Mouse (Mus musculus): ENCODE measurements around the gene Parp12. TPM values are rescaled to one million over a fixed set of nuclear protein-coding genes. Genes with fewer than 3 reads are reported as not detected.

The Parp12 gene
- total RNA-seq, 4 experiments from 2014 or later: 9.2 to 11.9 (median 10.8) TPM

DNA sequence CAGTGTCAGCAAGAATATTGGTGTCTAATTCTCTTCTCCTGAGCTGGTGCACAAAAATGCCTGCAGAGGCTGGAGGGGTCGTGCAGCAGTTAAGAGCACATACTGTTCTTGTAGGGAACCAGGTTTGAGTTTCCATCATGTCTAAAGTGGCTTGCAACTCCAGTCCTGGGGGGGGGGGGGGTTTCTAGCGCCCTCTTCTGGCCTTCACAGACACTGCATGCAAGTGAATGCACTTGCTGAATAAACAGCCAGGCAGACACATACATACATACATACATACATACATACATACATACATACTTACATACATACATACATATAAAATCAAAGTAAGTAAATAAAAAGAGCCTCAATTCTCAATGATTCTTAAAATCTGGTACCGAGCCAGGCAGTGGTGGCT, 59.8 kb downstream of the Parp12 start:
- no peak for DNase-seq (ENCODE audit: low spot score)

- no peak for DNase-seq (ENCODE audit: low spot score)
Measured at GRCm38 (mm10) chr6:39057161-39057560, 61.0 kb downstream of the Parp12 start.

DNA sequence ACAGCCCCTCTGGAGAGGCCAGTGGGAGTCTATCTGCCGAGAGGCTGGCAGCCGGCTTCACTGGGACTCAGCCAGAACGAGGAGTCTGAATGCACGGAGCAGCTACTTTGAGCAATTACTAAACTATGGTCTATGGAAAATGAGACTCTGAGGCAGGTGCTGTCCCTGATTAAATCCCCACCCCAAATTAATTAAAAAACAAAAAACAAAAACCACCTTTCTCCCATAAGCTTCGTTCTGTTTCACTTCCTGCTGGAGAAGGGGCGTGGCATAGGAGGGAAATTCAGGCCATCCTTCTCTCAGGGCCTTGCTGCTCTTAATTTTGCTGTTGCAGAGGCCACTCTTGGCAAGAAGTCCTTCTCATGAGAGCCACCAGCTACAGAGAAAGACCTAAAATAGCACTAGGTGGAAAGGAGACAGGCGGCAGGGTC, 62.3 kb downstream of the Parp12 start:
- DNase-seq (ENCODE audit: low spot score): peak; percentile 39

DNA sequence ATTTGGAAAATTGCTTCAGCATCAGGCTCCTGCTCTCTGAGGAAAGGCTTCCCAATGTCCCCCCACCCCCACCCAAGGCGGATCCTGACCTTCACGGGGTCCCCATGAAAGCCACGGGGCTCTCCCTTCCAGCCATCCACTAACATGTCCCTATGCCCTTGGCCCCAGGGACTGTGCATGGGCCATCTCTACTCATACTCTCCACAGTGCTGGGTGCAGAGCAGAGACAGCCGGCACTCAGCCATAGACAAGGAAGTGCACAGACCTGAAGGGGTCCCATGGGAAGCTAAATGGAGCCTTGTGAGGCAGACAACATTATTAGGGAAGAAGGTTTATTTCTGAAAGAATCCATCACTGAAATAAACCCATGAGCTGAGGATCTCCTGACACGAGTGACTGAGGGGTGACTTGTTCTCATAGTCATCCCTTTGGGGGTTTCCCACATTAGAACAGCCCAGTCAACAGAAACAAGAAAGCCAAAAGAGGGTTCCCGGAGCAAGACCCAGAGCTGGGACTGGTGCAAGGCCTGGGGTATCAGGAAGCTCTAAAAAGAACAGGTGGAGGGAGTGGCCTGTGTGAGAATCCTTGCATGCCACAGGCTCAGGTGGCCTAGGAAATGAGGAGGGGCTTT, 63.2 kb downstream of the Parp12 start:
- no peak for DNase-seq (ENCODE audit: low spot score)

GRCm38 (mm10) chr6:39054206-39054864, 63.8 kb downstream of the Parp12 start:
- no peak for DNase-seq (ENCODE audit: low spot score)

- DNase-seq (ENCODE audit: low spot score): no peak
Measured at GRCm38 (mm10) chr6:39052636-39053035, 65.5 kb downstream of the Parp12 start.

- DNase-seq (ENCODE audit: low spot score): no peak
Measured at GRCm38 (mm10) chr6:39051799-39052556, 66.2 kb downstream of the Parp12 start.

- DNase-seq (ENCODE audit: low spot score): no peak
Measured at GRCm38 (mm10) chr6:39050836-39051235, 67.3 kb downstream of the Parp12 start.

GRCm38 (mm10) chr6:39049141-39049540, 69.0 kb downstream of the Parp12 start:
- DNase-seq (ENCODE audit: low spot score): no peak

DNA sequence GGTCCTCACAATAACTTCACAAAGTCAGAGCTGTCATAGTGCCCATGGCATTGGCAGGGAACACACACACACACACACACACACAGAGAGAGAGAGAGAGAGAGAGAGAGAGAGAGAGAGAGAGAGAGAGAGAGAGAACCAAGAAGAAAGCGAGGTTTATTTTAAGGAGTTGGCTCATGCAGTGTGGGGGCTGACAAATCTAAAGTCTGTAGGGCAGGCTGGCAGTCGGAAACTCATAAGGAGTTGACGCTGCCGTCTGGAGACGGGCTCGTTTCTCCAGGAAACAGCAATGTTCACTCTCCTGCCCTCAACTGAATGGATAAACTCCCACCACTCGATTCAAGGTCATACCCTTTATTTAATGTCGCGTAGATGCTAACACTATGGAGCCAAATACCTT, 77.7 kb downstream of the Parp12 start:
- DNase-seq (ENCODE audit: low spot score): no peak

Other genes starting within 250 kb of the Parp12 start
- gene Tbxas1, start 242.9 kb downstream of the Parp12 start, total RNA-seq (2022): 1 to 10 TPM in 3 of 4 experiments, under 1 TPM in 1; 0.87 to 3.9 (median 1.6) TPM
- 100 to 1,000 TPM in 3 of 4 experiments, 10 to 100 TPM in 1; 94.2 to 109 (median 105) TPM for gene Hipk2, start 242.2 kb downstream of the Parp12 start, total RNA-seq (2022)
- 10 to 100 TPM; 16.9 to 20.8 (median 18.9) TPM for gene Kdm7a, start 88.4 kb upstream of the Parp12 start, total RNA-seq (2022)

Data from heart, adult 8-10 months (tissue).